Mouse (Mus musculus) lung, adult 2 months (tissue): ENCODE results near the gene Smim6. TPM values are rescaled to one million over a fixed set of nuclear protein-coding genes. Genes with fewer than 3 reads are reported as not detected.

Experiments
- DNase-seq: peaks from one replicate; pipeline ENCODE4 v3.0.0; 2022
- H3K4me1 ChIP-seq: fragments of 200-500 bp; 2 replicates; pipeline ENCODE4 v1.6.1; 2011; ENCODE audit warnings: low read length; ENCODE audit not compliant: control insufficient read depth, insufficient read depth
- H3K4me3 ChIP-seq: fragments of 200-500 bp; replicated peaks from 2 replicates; pipeline ENCODE3; 2011; ENCODE audit warnings: low read depth, mild to moderate bottlenecking, control low read depth, low read length; ENCODE audit errors: extremely low read depth
- CTCF ChIP-seq: fragments of 200-500 bp; IDR thresholded peaks from 2 replicates; pipeline ENCODE4 v1.5.1; 2011; ENCODE audit warnings: mild to moderate bottlenecking, low read length, control low read depth; ENCODE audit not compliant: insufficient read depth
- POLR2A ChIP-seq: fragments of 200-500 bp; IDR thresholded peaks from 2 replicates; pipeline ENCODE4 v1.6.1; 2011; ENCODE audit warnings: low read depth, mild to moderate bottlenecking, control low read depth, low read length, borderline replicate concordance; ENCODE audit errors: extremely low read depth
- WGBS: fragments of 180-500 bp; shearing (Covaris S2); methylation state at CpG from one replicate; pipeline ENCODE4 v1.1.7; 2018; 5-methylcytosine and 5-hydroxymethylcytosine counted together
- polyA plus RNA-seq: library from polyadenylated mRNA; depleted of rRNA; stranded (reverse); fragments of >200 nt; gene quantifications from 2 replicates; pipeline ENCODE4 v1.2.3, GENCODE M21; 2012

The Smim6 gene
- polyA plus RNA-seq, 1 experiment, result 9.1 TPM

DNA sequence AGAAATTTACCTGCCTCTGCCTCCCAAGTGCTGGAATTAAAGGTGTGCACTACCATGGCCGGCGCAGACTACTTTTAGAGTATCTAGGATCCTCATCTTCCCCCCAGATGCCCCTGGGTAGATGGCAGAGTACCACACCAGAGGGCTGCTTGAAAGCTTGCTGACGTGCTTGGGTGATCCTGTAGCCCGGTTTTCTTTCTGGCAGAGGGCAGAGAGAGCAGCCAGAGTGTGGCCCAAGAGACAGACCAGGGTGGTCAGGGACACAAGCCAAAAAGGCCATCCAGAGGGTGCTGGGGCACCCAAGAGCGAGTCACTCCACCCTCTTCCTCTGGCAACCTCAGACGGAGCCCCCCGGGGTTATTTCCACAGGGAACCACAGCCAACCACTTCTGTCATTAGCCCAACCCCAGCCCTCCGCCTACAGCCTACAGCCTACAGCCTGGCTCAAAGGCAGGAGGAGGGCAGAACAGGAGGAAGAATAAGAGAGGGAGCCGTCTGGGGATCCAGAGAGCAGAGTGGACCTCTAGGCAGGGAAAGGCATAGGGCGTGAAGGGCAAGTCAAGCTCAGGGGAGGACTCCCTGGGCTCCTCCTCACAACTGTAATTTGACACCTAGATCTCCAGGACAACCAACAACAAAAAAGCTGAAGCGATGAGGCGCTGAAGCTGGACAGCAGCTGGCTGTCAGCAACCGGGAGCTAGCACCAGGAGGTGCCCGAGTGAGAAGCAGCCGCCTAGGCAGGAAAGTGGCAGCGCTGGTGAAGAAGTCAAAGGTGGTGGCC is 12.1 kb upstream of the Smim6 start, which contains the start of gene Smim5:
Gene Smim5, plus strand, starts transcription at position 481 of the 781 bp plus-strand sequence.
- TF ChIP-seq POLR2A, result peak; percentile 52; the same call in 1 of the 2 replicates
- no peak for TF ChIP-seq CTCF
- H3K4me1 ChIP-seq, result peaks cover 26% of the 10 kb centered on the region
- peak; percentile 35 for DNase-seq
- peak within 1 kb of the TSS; percentile 14 for H3K4me3 ChIP-seq
- 38% methylated on average over 16 of the region's 16 CpGs for WGBS

DNA sequence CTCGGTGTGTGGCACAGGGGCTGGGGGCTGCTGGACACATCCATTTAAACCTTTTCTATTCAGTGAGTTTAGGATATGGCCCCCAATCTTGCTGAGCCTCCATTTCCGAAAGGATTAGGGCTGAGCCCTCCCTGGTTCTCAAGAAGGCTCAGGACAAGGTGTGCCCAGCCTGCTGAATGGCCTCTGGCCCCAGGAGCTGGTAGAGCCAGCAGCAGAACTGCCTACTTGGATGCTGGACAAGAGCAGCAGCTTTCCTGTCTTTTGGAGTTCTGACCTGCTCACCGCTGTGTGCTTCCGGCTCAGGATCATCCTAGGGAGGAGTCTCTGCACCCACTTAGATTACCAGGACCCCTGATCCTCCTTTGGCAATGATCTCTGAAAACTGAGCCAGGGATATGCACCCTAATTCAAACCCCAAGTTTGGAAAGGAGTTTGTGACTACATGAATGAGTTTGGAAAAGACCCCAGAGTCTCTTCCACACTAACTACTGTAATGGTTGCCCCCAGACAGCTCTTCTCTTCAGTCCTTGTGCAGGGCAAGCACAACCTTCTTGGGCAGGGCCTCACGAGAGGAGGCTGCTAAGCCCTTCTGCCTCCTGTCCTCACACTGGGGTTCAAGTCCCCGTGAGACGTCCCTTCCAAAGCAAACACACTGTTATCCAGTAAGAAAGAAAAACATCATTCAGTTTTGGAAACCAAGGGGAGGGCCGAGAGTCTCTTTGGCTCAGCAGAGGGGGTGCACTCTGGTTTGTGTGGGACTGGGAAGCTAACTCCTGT is 11.1 kb upstream of the Smim6 start:
- H3K4me1 ChIP-seq, result peaks cover 34% of the 10 kb centered on the region
- 59% methylated on average over 8 of the region's 8 CpGs for WGBS
- no peak for DNase-seq
- TF ChIP-seq CTCF (no peak), POLR2A (no peak)
- H3K4me3 ChIP-seq, result peak overlapping the region; percentile 14

DNA sequence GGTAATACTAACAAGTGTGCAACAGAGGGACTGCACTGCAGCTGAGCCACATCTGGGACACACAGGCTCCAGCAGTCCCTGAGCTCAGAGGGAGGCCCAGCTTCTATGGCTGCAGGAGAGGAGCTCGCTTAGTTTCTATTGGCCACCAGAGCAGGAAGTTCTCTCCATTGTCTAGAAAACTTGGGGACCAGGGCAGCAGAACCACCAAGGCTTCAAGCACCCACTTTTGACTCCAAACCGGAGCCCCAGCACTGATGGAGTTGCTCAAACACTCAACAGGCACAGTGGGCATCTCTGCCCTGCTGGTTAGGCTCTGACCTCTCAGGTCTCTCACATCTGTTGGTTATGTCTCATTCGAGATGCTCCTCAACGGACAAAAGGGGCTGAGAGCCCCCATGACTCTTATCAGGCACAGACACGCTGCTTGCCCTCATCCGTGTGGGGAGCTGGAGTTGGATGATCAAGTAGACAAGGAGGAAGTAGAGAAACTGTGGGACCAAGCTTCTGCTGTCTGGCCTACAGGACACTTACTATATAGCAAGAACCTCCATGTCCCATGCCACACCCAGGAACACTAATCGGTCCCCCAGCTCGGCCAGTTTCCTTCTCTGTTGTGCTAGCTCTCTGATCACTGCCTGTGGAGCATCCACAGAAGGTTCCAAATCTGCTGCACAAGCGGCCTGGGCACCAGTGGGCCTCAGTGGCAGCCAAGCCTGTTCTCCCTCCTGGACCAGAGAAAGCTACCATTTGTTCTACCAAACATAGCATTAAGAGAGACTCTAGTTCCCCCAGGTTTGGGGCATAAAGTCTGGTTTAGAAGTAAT is 10.3 kb upstream of the Smim6 start:
- no peak overlapping the region for H3K4me3 ChIP-seq
- peaks cover 34% of the 10 kb centered on the region for H3K4me1 ChIP-seq
- 82% methylated on average over 9 of the region's 9 CpGs for WGBS
- no peak for DNase-seq
- TF ChIP-seq POLR2A, result no peak
- TF ChIP-seq CTCF, result no peak

DNA sequence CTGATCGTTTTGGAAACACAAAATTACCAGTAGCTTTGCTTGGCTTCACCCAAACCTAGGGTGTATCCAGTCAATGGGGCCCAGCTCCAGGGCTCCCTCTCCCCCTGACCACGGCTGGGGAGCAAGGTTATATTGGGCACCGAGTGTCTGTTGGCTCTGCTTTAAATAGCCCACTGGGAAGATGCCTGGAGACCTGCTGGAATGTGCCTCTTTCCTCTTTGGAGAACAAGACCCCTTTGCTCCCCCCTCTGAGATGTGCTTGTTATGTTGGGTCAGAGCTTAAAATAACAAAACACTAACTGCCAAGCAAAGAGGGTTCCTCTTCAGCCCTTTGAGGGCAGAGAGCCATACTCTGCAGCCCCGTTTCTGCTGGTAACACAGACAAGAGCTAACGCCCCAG is 9.6 kb upstream of the Smim6 start:
- TF ChIP-seq CTCF, result no peak
- no peak for TF ChIP-seq POLR2A
- Histone ChIP-seq H3K4me1 (peaks cover 34% of the 10 kb centered on the region), H3K4me3 (no peak overlapping the region)
- WGBS, result 51% methylated on average over 5 of the region's 5 CpGs
- no peak for DNase-seq

DNA sequence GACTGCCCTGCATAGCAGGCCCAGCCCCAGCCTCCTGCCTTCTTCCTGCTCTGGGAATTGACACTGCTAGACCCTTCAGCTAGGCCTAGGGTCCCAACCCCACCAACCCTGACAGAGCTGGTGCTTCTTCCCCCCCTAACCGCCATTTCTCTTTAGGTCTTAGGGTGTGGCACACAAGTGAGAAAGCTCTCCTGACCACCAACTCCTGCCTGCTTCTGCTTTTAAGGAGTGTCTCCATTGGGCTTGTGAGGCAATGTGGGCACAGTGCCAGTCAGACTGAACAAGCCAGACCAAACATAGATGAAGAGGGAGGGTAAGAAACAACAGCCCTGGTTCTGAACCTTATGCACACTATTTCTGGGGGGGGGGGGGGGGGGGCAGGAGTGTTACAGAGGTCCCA is 9.0 kb upstream of the Smim6 start:
- TF ChIP-seq CTCF (no peak), POLR2A (no peak)
- H3K4me3 ChIP-seq, result no peak overlapping the region
- 43% methylated on average over 1 of the region's 1 CpGs for WGBS
- peaks cover 34% of the 10 kb centered on the region for H3K4me1 ChIP-seq
- peak; percentile 68 for DNase-seq

DNA sequence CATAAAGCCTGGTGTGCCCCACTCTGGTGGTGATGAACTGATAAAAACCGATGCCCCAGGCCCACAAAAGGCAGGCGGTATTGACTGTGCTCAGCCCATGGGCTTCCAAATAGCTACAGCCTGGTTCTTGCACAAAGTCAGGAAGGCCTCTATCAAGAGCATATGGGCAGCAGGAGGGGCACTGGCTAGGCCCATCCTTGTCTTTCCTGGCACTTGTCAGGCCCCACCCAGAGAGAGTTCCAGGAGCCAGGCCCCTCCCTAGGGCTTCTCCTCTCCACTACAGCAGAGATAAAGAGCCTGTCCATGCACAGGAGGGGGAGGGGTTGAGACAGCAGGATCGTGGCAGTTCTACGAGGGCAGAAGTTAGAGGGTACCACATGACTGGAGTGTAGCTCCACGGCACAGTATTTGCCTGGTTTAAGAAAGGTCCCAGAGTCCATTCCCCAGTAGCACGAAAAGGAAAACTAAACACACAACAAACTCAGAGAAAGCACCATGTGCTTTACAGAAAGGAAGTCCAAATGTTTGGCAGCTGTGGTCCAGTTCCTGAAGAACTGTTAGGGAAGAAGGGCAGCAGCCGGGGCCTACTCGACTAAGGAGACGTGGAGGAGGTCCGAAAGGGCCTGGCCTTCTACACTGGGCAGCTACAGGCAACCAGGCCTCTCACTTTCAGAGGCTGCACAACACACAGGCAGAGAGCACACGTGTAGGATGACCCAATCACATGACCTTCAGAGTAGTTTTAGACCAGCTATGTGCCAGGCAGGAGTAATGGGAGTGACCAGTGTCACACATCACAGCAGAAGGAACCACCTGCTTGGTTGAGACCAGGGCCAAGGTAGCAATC is 8.2 kb upstream of the Smim6 start:
- peak; percentile 38 for DNase-seq
- no peak for TF ChIP-seq CTCF
- TF ChIP-seq POLR2A, result no peak
- no peak overlapping the region for H3K4me3 ChIP-seq
- 23% methylated on average over 11 of the region's 11 CpGs for WGBS
- peaks cover 34% of the 10 kb centered on the region for H3K4me1 ChIP-seq

DNA sequence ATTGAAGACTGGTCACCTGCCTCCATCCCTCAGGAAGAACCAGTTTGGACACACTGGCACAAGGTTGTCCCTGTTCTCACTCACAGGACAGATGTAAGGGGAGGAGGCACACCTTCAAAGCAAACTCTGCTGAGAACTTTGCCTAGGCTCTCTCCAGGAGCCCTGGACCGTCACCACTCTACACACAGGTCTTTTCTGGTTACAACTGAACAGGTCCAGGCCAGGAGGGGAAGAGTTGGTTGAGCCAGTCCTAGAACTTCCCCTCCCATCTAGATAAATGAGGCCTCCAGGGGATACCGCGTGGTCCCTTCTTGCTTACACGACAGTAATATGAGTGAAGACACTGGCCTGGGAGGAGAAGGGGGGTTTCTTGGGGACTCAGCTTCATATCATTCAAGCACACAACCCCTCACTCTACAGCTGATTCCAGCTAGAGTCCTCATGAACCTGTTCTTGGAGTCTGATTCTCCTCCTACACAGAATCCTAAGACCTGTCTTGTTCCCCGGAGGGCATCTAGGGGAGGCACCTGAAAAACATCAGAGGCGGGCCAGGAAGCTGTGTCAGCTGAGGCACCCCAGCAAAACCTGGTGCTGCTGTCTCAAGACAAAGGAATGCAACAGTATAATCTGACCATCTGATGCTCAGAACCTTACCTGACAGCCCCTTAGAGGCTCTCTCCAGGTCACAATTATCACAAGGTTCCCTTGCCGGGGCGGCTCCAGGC is 7.4 kb upstream of the Smim6 start:
- DNase-seq, result no peak
- Histone ChIP-seq H3K4me1 (peaks cover 34% of the 10 kb centered on the region), H3K4me3 (no peak overlapping the region)
- TF ChIP-seq CTCF, result no peak
- TF ChIP-seq POLR2A, result no peak
- WGBS, result 60% methylated on average over 8 of the region's 8 CpGs

DNA sequence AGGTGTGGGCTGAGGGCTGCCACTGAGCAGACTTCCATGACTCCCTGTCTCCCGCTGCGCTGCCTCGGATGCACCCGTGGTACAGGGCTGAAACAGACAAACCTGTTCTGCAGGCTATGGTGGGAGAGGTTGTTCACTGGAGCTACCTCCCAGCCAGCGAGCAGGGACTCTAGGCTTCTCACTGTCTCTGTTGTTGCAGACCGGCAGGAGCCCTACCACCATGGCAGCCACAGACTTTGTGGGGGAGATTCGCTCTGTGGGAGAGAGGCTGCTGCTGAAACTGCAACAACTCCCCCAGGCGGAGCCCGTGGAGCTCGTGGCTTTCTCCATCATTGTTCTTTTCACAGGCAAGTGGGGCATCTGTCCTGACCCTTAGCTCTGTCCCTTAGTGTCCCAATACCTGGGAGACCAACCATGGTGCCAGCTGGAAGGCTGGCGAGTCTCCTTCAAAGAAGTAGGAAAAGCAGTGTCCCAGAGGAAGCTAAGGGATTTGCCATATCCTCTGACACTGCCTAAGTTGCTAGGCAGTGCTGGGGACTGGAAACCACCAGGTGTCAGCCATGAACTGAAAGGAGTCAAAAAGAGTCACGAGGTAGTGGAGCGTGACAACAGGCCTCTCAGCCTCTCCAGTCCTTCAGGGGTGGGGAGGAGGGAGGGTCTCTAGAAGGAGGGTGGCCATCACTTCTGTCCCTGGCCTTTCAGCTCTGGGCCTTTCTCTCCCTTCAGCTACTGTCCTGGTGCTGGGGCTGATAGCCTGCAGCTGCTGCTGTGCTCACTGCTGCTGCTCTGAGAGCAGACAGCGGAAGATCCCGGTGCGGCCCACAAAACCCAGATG is 6.6 kb upstream of the Smim6 start:
- H3K4me1 ChIP-seq, result peaks cover 34% of the 10 kb centered on the region
- no peak for DNase-seq
- TF ChIP-seq CTCF (0 out of 2 replicates have a peak, but pooled peaks have one; percentile 3), POLR2A (0 out of 2 replicates have a peak, but pooled peaks have one; percentile 6)
- H3K4me3 ChIP-seq, result no peak overlapping the region
- 67% methylated on average over 16 of the region's 16 CpGs for WGBS
